Mouse (Mus musculus): ENCODE results near the gene Itprid1. TPM values are rescaled to one million over a fixed set of nuclear protein-coding genes. Genes with fewer than 3 reads are reported as not detected.

The Itprid1 gene
- polyA plus RNA-seq, 1 experiment from 2014 or later, result 0.15 TPM

- H3K27me3 ChIP-seq (ENCODE audit: control insufficient read depth, insufficient read depth, low read depth, low read length), result no peaks in the 10 kb centered on the region
- no peaks in the 10 kb centered on the region for H3K9me3 ChIP-seq (ENCODE audit: control insufficient read depth, low read length)
- no peaks in the 10 kb centered on the region for H3K36me3 ChIP-seq (ENCODE audit: control insufficient read depth, insufficient read depth, low read length)
- H3K4me1 ChIP-seq (replicated peaks; ENCODE audit: control insufficient read depth, insufficient read depth, low read length), result no peaks in the 10 kb centered on the region
- no peak for ATAC-seq (ENCODE audit: low read depth)
- H3K27ac ChIP-seq (ENCODE audit: low read length), result no peak overlapping the region
- no peak overlapping the region for H3K4me3 ChIP-seq (ENCODE audit: low read length)
- 73% methylated on average over 5 of the region's 5 CpGs for WGBS
- no peak overlapping the region for H3K4me2 ChIP-seq (ENCODE audit: low read depth, low read length)
- no peak overlapping the region for H3K9ac ChIP-seq (ENCODE audit: low read length)
Measured at GRCm38 (mm10) chr6:56027966-56028365, 191.3 kb downstream of the Itprid1 start.

Other genes starting within 250 kb of the Itprid1 start
- gene Neurod6, start 155.6 kb upstream of the Itprid1 start, polyA plus RNA-seq (2015; fragmentation: Nextera tagmentation; extraction: Ambion mirVana), result 0.31 TPM in 1 of 2 replicates, not detected in the other
- gene Ppp1r17, start 180.6 kb downstream of the Itprid1 start, polyA plus RNA-seq (2015; fragmentation: Nextera tagmentation; extraction: Ambion mirVana), result 0.46 and 0.47 TPM in 2 replicates

Data from lung, embryonic 16.5 days (tissue).